Mouse (Mus musculus): ENCODE results near the gene Trio. TPM values are rescaled to one million over a fixed set of nuclear protein-coding genes. Genes with fewer than 3 reads are reported as not detected.
A peak's percentile ranks its signal among the peaks of the same experiment; 100 is the strongest.

The Trio gene
- polyA plus RNA-seq, 1 experiment from 2014 or later: 37.5 TPM

- H3K4me3 ChIP-seq (ENCODE audit: low read depth, low read length): no peak overlapping the region
- H3K27me3 ChIP-seq (ENCODE audit: control insufficient read depth, insufficient read depth, low read depth, low read length): no peaks in the 10 kb centered on the region
- peaks cover 73% of the 10 kb centered on the region for H3K4me1 ChIP-seq (ENCODE audit: control insufficient read depth, insufficient read depth, low read length)
- no peak overlapping the region for H3K9ac ChIP-seq (ENCODE audit: low read depth, low read length)
- no peak overlapping the region for H3K4me2 ChIP-seq (ENCODE audit: low read length)
- no peaks in the 10 kb centered on the region for H3K9me3 ChIP-seq (replicated peaks; ENCODE audit: control insufficient read depth, low read length, poor library complexity, severe bottlenecking)
- ATAC-seq: no peak
- no peak overlapping the region for H3K27ac ChIP-seq (ENCODE audit: low read length)
- no peaks in the 10 kb centered on the region for H3K36me3 ChIP-seq (ENCODE audit: control insufficient read depth, insufficient read depth, low read length)
- WGBS: 87% methylated on average over 8 of the region's 8 CpGs
These were observed 84.6 kb downstream of the Trio start for GRCm38 (mm10) chr15:27941020-27941419.

DNA sequence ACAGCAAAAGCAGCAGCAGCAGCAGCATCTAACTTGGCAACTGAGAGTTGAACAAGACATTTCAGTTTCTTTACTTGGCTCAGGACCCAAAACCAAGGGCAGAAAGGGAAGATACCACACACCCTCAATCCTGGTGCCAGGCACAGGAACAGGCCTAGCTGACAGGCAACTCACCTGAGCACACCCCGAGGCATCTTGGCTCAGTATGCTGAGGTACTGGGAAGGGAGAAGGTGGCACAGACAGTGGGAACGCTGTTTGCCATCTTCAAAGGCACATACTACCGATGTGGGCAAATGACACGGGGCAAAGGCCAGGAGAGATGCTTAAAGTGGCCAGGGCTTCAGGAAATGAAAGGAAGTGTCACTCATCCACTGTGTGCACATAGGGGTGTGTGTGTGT lies 85.6 kb downstream of the Trio start:
- H3K4me2 ChIP-seq (ENCODE audit: low read length): no peak overlapping the region
- H3K9me3 ChIP-seq (replicated peaks; ENCODE audit: control insufficient read depth, low read length, poor library complexity, severe bottlenecking): no peaks in the 10 kb centered on the region
- H3K9ac ChIP-seq (ENCODE audit: low read depth, low read length): no peak overlapping the region
- H3K4me3 ChIP-seq (ENCODE audit: low read depth, low read length): no peak overlapping the region
- 0 out of 2 replicates have a peak overlapping the region, but pooled peaks have one; percentile 23 for H3K27ac ChIP-seq (ENCODE audit: low read length)
- no peaks in the 10 kb centered on the region for H3K27me3 ChIP-seq (ENCODE audit: control insufficient read depth, insufficient read depth, low read depth, low read length)
- no peaks in the 10 kb centered on the region for H3K36me3 ChIP-seq (ENCODE audit: control insufficient read depth, insufficient read depth, low read length)
- no peak for ATAC-seq
- H3K4me1 ChIP-seq (ENCODE audit: control insufficient read depth, insufficient read depth, low read length): peaks cover 70% of the 10 kb centered on the region
- WGBS: 78% methylated on average over 4 of the region's 4 CpGs

- H3K4me1 ChIP-seq (ENCODE audit: control insufficient read depth, insufficient read depth, low read length): peaks cover 58% of the 10 kb centered on the region
- no peak overlapping the region; the same call in 1 of the 2 replicates for H3K4me2 ChIP-seq (ENCODE audit: low read length)
- H3K36me3 ChIP-seq (ENCODE audit: control insufficient read depth, insufficient read depth, low read length): no peaks in the 10 kb centered on the region
- peak overlapping the region; percentile 65 for H3K9ac ChIP-seq (ENCODE audit: low read depth, low read length)
- H3K4me3 ChIP-seq (ENCODE audit: low read depth, low read length): no peak overlapping the region
- no peak for ATAC-seq
- no peaks in the 10 kb centered on the region for H3K9me3 ChIP-seq (replicated peaks; ENCODE audit: control insufficient read depth, low read length, poor library complexity, severe bottlenecking)
- H3K27me3 ChIP-seq (ENCODE audit: control insufficient read depth, insufficient read depth, low read depth, low read length): no peaks in the 10 kb centered on the region
- 34% methylated on average over 6 of the region's 6 CpGs for WGBS
- peak overlapping the region; percentile 93 for H3K27ac ChIP-seq (ENCODE audit: low read length)
These were observed 86.8 kb downstream of the Trio start for GRCm38 (mm10) chr15:27938886-27939285.

GRCm38 (mm10) chr15:27937861-27938833 lies 87.5 kb downstream of the Trio start:
- no peaks in the 10 kb centered on the region for H3K9me3 ChIP-seq (replicated peaks; ENCODE audit: control insufficient read depth, low read length, poor library complexity, severe bottlenecking)
- peak; percentile 84 for ATAC-seq
- WGBS: 6% methylated on average over 24 of the region's 24 CpGs
- H3K4me2 ChIP-seq (ENCODE audit: low read length): peak overlapping the region; percentile 70
- peak overlapping the region; percentile 65 for H3K9ac ChIP-seq (ENCODE audit: low read depth, low read length)
- H3K4me1 ChIP-seq (ENCODE audit: control insufficient read depth, insufficient read depth, low read length): peaks cover 52% of the 10 kb centered on the region
- no peaks in the 10 kb centered on the region for H3K27me3 ChIP-seq (ENCODE audit: control insufficient read depth, insufficient read depth, low read depth, low read length)
- peak overlapping the region; percentile 93 for H3K27ac ChIP-seq (ENCODE audit: low read length)
- H3K36me3 ChIP-seq (ENCODE audit: control insufficient read depth, insufficient read depth, low read length): no peaks in the 10 kb centered on the region
- peak overlapping the region; percentile 32 for H3K4me3 ChIP-seq (ENCODE audit: low read depth, low read length)

GRCm38 (mm10) chr15:27937003-27937860 lies 88.4 kb downstream of the Trio start:
- H3K4me3 ChIP-seq (ENCODE audit: low read depth, low read length): peak overlapping the region; percentile 32
- H3K27me3 ChIP-seq (ENCODE audit: control insufficient read depth, insufficient read depth, low read depth, low read length): no peaks in the 10 kb centered on the region
- peak overlapping the region; percentile 70 for H3K4me2 ChIP-seq (ENCODE audit: low read length)
- H3K36me3 ChIP-seq (ENCODE audit: control insufficient read depth, insufficient read depth, low read length): no peaks in the 10 kb centered on the region
- WGBS: 3% methylated on average over 20 of the region's 20 CpGs
- H3K9ac ChIP-seq (ENCODE audit: low read depth, low read length): peak overlapping the region; percentile 65
- H3K4me1 ChIP-seq (ENCODE audit: control insufficient read depth, insufficient read depth, low read length): peaks cover 44% of the 10 kb centered on the region
- peak overlapping the region; percentile 93 for H3K27ac ChIP-seq (ENCODE audit: low read length)
- ATAC-seq: peak; percentile 97
- H3K9me3 ChIP-seq (replicated peaks; ENCODE audit: control insufficient read depth, low read length, poor library complexity, severe bottlenecking): no peaks in the 10 kb centered on the region

DNA sequence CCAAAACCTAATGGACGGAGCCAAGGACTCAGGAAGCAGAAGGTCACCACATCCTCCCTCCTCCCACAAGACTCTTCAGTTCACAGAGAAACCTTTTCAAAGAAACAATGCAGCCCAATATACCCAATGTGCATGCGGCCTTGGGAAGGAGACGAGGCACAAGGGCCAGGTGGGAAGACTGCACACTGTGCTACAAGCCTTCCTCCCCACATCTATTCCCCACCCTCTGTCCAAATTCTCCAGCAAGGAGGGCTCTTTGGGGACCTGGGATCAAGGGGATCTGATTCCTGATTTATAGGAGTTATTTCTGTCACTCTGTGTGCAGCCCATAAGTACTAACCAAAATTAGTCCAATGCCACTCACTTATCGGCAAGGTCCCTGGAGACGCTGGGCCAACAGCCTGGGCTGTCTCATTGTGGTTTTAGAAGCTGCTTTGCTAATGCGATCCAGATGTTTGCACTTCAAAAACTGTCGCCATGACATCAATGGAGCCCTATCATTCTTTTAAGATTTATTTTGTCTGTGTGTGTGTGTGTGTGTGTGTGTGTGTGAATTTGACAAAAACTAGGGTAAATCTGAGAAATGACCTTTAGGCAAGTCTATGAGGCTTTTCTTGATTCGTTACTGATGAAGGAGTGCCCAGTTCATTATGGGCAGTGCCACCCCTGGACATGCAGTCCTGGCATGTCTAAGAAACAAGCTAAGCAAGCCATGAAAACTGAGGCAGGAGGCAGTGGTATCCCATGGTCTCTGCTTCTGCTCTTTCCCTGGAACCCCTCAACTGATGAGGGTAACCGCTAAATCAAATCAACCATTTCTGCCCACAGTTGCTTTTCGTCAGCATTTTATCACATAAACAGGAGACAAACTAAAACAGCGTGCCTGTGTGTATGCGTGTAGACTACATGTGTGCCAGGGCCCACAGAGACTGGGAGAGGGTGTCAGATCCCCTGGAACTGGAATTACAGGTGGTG lies 89.6 kb downstream of the Trio start:
- H3K9ac ChIP-seq (ENCODE audit: low read depth, low read length): peak overlapping the region; percentile 65
- no peaks in the 10 kb centered on the region for H3K36me3 ChIP-seq (ENCODE audit: control insufficient read depth, insufficient read depth, low read length)
- 60% methylated on average over 12 of the region's 12 CpGs for WGBS
- H3K9me3 ChIP-seq (replicated peaks; ENCODE audit: control insufficient read depth, low read length, poor library complexity, severe bottlenecking): no peaks in the 10 kb centered on the region
- no peak for ATAC-seq
- H3K27ac ChIP-seq (ENCODE audit: low read length): peak overlapping the region; percentile 93
- H3K4me1 ChIP-seq (ENCODE audit: control insufficient read depth, insufficient read depth, low read length): peaks cover 38% of the 10 kb centered on the region
- peak overlapping the region; percentile 32; the same call in 1 of the 2 replicates for H3K4me3 ChIP-seq (ENCODE audit: low read depth, low read length)
- no peaks in the 10 kb centered on the region for H3K27me3 ChIP-seq (ENCODE audit: control insufficient read depth, insufficient read depth, low read depth, low read length)
- H3K4me2 ChIP-seq (ENCODE audit: low read length): peak overlapping the region; percentile 70

GRCm38 (mm10) chr15:27933270-27933669 lies 92.4 kb downstream of the Trio start:
- Histone ChIP-seq H3K4me2 (ENCODE audit: low read length) (no peak overlapping the region), H3K9ac (ENCODE audit: low read depth, low read length) (no peak overlapping the region), H3K4me1 (ENCODE audit: control insufficient read depth, insufficient read depth, low read length) (peaks cover 24% of the 10 kb centered on the region), H3K4me3 (ENCODE audit: low read depth, low read length) (no peak overlapping the region), H3K27ac (ENCODE audit: low read length) (no peak overlapping the region), H3K27me3 (ENCODE audit: control insufficient read depth, insufficient read depth, low read depth, low read length) (no peaks in the 10 kb centered on the region), H3K9me3 (replicated peaks; ENCODE audit: control insufficient read depth, low read length, poor library complexity, severe bottlenecking) (no peaks in the 10 kb centered on the region), H3K36me3 (ENCODE audit: control insufficient read depth, insufficient read depth, low read length) (no peaks in the 10 kb centered on the region)
- 64% methylated on average over 1 of the region's 1 CpGs for WGBS
- no peak for ATAC-seq

- no peaks in the 10 kb centered on the region for H3K27me3 ChIP-seq (ENCODE audit: control insufficient read depth, insufficient read depth, low read depth, low read length)
- no peak overlapping the region for H3K9ac ChIP-seq (ENCODE audit: low read depth, low read length)
- 74% methylated on average over 12 of the region's 12 CpGs for WGBS
- H3K4me1 ChIP-seq (ENCODE audit: control insufficient read depth, insufficient read depth, low read length): peaks cover 22% of the 10 kb centered on the region
- H3K4me3 ChIP-seq (ENCODE audit: low read depth, low read length): no peak overlapping the region
- no peaks in the 10 kb centered on the region for H3K36me3 ChIP-seq (ENCODE audit: control insufficient read depth, insufficient read depth, low read length)
- no peak overlapping the region for H3K27ac ChIP-seq (ENCODE audit: low read length)
- H3K4me2 ChIP-seq (ENCODE audit: low read length): no peak overlapping the region
- no peaks in the 10 kb centered on the region for H3K9me3 ChIP-seq (replicated peaks; ENCODE audit: control insufficient read depth, low read length, poor library complexity, severe bottlenecking)
- ATAC-seq: no peak
These were observed 93.8 kb downstream of the Trio start for GRCm38 (mm10) chr15:27931891-27932290.
